Mouse (Mus musculus) erythroblast, embryonic 14.5 days (primary cell): Measurements from ENCODE around the gene Hs6st1.

Source experiments
- GATA1 ChIP-seq: IDR thresholded peaks from 2 replicates; pipeline ENCODE4 v1.6.1; 2012; ENCODE audit warnings: low read length, inconsistent platforms, mixed read lengths
- TAL1 ChIP-seq: IDR thresholded peaks from 3 replicates; pipeline ENCODE4 v1.6.1; 2012; ENCODE audit warnings: low read length, inconsistent platforms, mixed read lengths

DNA sequence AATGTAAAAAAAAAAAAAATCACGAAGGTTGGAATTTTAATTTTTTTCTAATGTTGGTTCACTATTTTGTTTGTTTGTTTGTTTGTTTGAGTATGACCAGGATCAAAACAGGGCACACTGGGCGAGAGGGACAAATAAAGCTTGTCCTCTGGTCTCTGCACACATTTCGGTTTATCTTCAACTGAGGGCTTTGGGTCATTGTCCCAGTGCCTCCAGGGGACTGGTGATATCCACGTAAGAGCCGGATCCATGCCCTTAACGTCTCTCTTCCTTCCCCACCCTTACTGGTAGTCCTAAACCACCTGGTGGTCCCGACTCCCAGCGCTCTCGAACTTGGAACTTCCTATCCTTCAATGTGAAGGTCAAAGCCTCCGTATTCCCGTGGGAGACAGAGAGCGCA, 589 bp upstream of the Hs6st1 start:
- TF ChIP-seq TAL1 (no peak), GATA1 (no peak)
